Mouse (Mus musculus) embryo, embryonic 11.5 days (tissue): ENCODE measurements around the gene 4933427D14Rik.

ENCODE experiments used
- DNase-seq: peaks from one replicate; pipeline ENCODE4 v3.0.0-alpha.2; 2012; ENCODE audit warnings: low read depth, low spot score

4933427D14Rik gene

GRCm38 (mm10) chr11:72142889-72143288 lies 64.4 kb downstream of the 4933427D14Rik start:
- no peak for DNase-seq

GRCm38 (mm10) chr11:72140198-72140597 lies 67.1 kb downstream of the 4933427D14Rik start:
- no peak for DNase-seq

GRCm38 (mm10) chr11:72136231-72136982 lies 70.9 kb downstream of the 4933427D14Rik start:
- no peak for DNase-seq

- DNase-seq: no peak
These were observed 71.7 kb downstream of the 4933427D14Rik start, which contains the start of gene Pitpnm3 for GRCm38 (mm10) chr11:72135383-72136158. TSS of gene Pitpnm3 (minus strand) at chr11:72135778.

- no peak for DNase-seq
These were observed 72.5 kb downstream of the 4933427D14Rik start for GRCm38 (mm10) chr11:72134536-72135382.

- DNase-seq: no peak
These were observed 74.2 kb downstream of the 4933427D14Rik start for GRCm38 (mm10) chr11:72133075-72133474.

- DNase-seq: no peak
These were observed 75.0 kb downstream of the 4933427D14Rik start for GRCm38 (mm10) chr11:72132266-72132665.

GRCm38 (mm10) chr11:72131697-72132096 lies 75.6 kb downstream of the 4933427D14Rik start:
- no peak for DNase-seq

GRCm38 (mm10) chr11:72130905-72131304 lies 76.4 kb downstream of the 4933427D14Rik start:
- no peak for DNase-seq

- no peak for DNase-seq
These were observed 76.8 kb downstream of the 4933427D14Rik start for GRCm38 (mm10) chr11:72130472-72130871.

GRCm38 (mm10) chr11:72130021-72130420 lies 77.2 kb downstream of the 4933427D14Rik start:
- DNase-seq: no peak

GRCm38 (mm10) chr11:72129032-72129894 lies 78.0 kb downstream of the 4933427D14Rik start:
- DNase-seq: no peak

GRCm38 (mm10) chr11:72127450-72128189 lies 79.6 kb downstream of the 4933427D14Rik start:
- no peak for DNase-seq

GRCm38 (mm10) chr11:72125781-72126180 lies 81.5 kb downstream of the 4933427D14Rik start:
- DNase-seq: no peak

- DNase-seq: no peak
These were observed 83.7 kb downstream of the 4933427D14Rik start for GRCm38 (mm10) chr11:72123531-72123930.

GRCm38 (mm10) chr11:72120354-72120753 lies 86.9 kb downstream of the 4933427D14Rik start:
- no peak for DNase-seq

GRCm38 (mm10) chr11:72118630-72119029 lies 88.6 kb downstream of the 4933427D14Rik start:
- no peak for DNase-seq

GRCm38 (mm10) chr11:72113296-72113695 lies 94.0 kb downstream of the 4933427D14Rik start:
- DNase-seq: peak; percentile 13

GRCm38 (mm10) chr11:72110726-72111125 lies 96.5 kb downstream of the 4933427D14Rik start:
- DNase-seq: no peak

GRCm38 (mm10) chr11:72104223-72104622 lies 103.0 kb downstream of the 4933427D14Rik start:
- DNase-seq: no peak
